Mouse (Mus musculus) gastrocnemius, postnatal 14 days (tissue): ENCODE measurements around the gene Sesn1. TPM values are rescaled to one million over a fixed set of nuclear protein-coding genes. Genes with fewer than 3 reads are reported as not detected.

Experiments used
- DNase-seq: peaks from one replicate; pipeline ENCODE4 v3.0.0; 2021; ENCODE audit warnings: mixed read lengths
- intact Hi-C: fragments of 180-260 bp; cut with DNase I; formaldehyde crosslinking; loops from one replicate; pipeline ENCODE4 v1.15.1; 2025; ENCODE audit warnings: low total_unique reads
- total RNA-seq, 2 experiments: library from RNA; stranded (reverse); gene quantifications; 2 replicates each; pipeline ENCODE4 v1.2.3; 2021

Gene Sesn1
- total RNA-seq, 2 experiments from 2014 or later: 22.9 to 35.2 TPM

GRCm38 (mm10) chr10:41859820-41860219, 50.1 kb downstream of the Sesn1 start:
- intact Hi-C loops: no loop called here
- DNase-seq: no peak

- no peak for DNase-seq
- intact Hi-C loops: no loop called here
These were observed 50.5 kb downstream of the Sesn1 start for GRCm38 (mm10) chr10:41860275-41860688.

- intact Hi-C loops: no loop called here
- no peak for DNase-seq
These were observed 53.3 kb downstream of the Sesn1 start for GRCm38 (mm10) chr10:41863053-41863452.

GRCm38 (mm10) chr10:41866069-41866837, 56.5 kb downstream of the Sesn1 start:
- DNase-seq: peak; percentile 44
- intact Hi-C loops: no loop called here

- no peak for DNase-seq
- intact Hi-C loops: no loop called here
These were observed 57.1 kb downstream of the Sesn1 start for GRCm38 (mm10) chr10:41866838-41867154.

- intact Hi-C loops: no loop called here
These were observed 58.2 kb downstream of the Sesn1 start for GRCm38 (mm10) chr10:41867956-41868355.

GRCm38 (mm10) chr10:41870101-41870500, 60.4 kb downstream of the Sesn1 start:
- no peak for DNase-seq
- intact Hi-C loops: no loop called here

More at GRCm38 (mm10) chr10:41867956-41868355, 58.2 kb downstream of the Sesn1 start:
- DNase-seq: no peak

- intact Hi-C loops: no loop called here
- no peak for DNase-seq
These were observed 61.8 kb downstream of the Sesn1 start for GRCm38 (mm10) chr10:41871564-41871963.

- intact Hi-C loops: no loop called here
- DNase-seq: no peak
These were observed 65.9 kb downstream of the Sesn1 start for GRCm38 (mm10) chr10:41875624-41876023.

GRCm38 (mm10) chr10:41878344-41878743, 68.6 kb downstream of the Sesn1 start:
- DNase-seq: no peak
- intact Hi-C loops: no loop called here

- intact Hi-C loops: loop anchor here (5.0 kb wide), 1 partner anchor 47 kb away; no protein-coding TSS in a partner anchor
- no peak for DNase-seq
These were observed 69.9 kb downstream of the Sesn1 start for GRCm38 (mm10) chr10:41879675-41880074.

GRCm38 (mm10) chr10:41880206-41880605, 70.5 kb downstream of the Sesn1 start:
- DNase-seq: no peak

GRCm38 (mm10) chr10:41880777-41881176, 71.0 kb downstream of the Sesn1 start:
- no peak for DNase-seq
- intact Hi-C loops: loop anchor here (5.0 kb wide), 1 partner anchor 48 kb away; no protein-coding TSS in a partner anchor

More at GRCm38 (mm10) chr10:41880206-41880605, 70.5 kb downstream of the Sesn1 start:
- intact Hi-C loops: loop anchor here (5.0 kb wide), 1 partner anchor 48 kb away; no protein-coding TSS in a partner anchor

- intact Hi-C loops: loop anchor here (5.0 kb wide), 1 partner anchor 49 kb away; no protein-coding TSS in a partner anchor
- DNase-seq: no peak
These were observed 71.7 kb downstream of the Sesn1 start for GRCm38 (mm10) chr10:41881438-41881837.

GRCm38 (mm10) chr10:41883741-41884575, 74.2 kb downstream of the Sesn1 start:
- DNase-seq: no peak
- intact Hi-C loops: loop anchor here (5.0 kb wide), 1 partner anchor 52 kb away; no protein-coding TSS in a partner anchor

GRCm38 (mm10) chr10:41887080-41887821, 77.5 kb downstream of the Sesn1 start:
- intact Hi-C loops: no loop called here
- DNase-seq: peak; percentile 99

- DNase-seq: no peak
- intact Hi-C loops: no loop called here
These were observed 78.7 kb downstream of the Sesn1 start for GRCm38 (mm10) chr10:41888365-41888941.

GRCm38 (mm10) chr10:41889566-41889965, 79.8 kb downstream of the Sesn1 start:
- intact Hi-C loops: no loop called here
- no peak for DNase-seq

GRCm38 (mm10) chr10:41890537-41890936, 80.8 kb downstream of the Sesn1 start:
- intact Hi-C loops: no loop called here
- DNase-seq: no peak
